Mouse (Mus musculus) CD4-positive, CD25-positive, alpha-beta regulatory T cell, adult 4 months (primary cell): ENCODE measurements around the gene D5Ertd579e. TPM values are rescaled to one million over a fixed set of nuclear protein-coding genes. Genes with fewer than 3 reads are reported as not detected.
"Not testable (repeated sequence)": the region's sequence is repeated elsewhere in the genome, so short reads cannot be mapped to it uniquely, and the experiment has no call there.

Experiments used
- ATAC-seq: one replicate; pipeline ENCODE4 v1.8.0; 2017
- polyA plus RNA-seq, 2 experiments: library from polyadenylated mRNA; unstranded; fragments of 100-300 nt; shearing (Covaris generic); gene quantifications; one replicate each; pipeline ENCODE4 v1.2.1; 2017

The D5Ertd579e gene
- polyA plus RNA-seq, 2 experiments from 2014 or later, result 32.6 to 34.7 TPM

- ATAC-seq, result peak; percentile 83
These were observed 15.8 kb downstream of the D5Ertd579e start for GRCm38 (mm10) chr5:36679918-36680598.

GRCm38 (mm10) chr5:36678799-36679198, 17.0 kb downstream of the D5Ertd579e start:
- ATAC-seq, result no peak

- ATAC-seq, result no peak
These were observed 17.9 kb downstream of the D5Ertd579e start for GRCm38 (mm10) chr5:36677907-36678306.

- no peak for ATAC-seq
These were observed 20.4 kb downstream of the D5Ertd579e start for GRCm38 (mm10) chr5:36675466-36675865.

- no peak for ATAC-seq
These were observed 21.0 kb downstream of the D5Ertd579e start for GRCm38 (mm10) chr5:36674658-36675433.

- peak; percentile 81 for ATAC-seq
These were observed 26.5 kb downstream of the D5Ertd579e start for GRCm38 (mm10) chr5:36669021-36670008.

GRCm38 (mm10) chr5:36668572-36668971, 27.3 kb downstream of the D5Ertd579e start:
- peak; percentile 28 for ATAC-seq

- ATAC-seq, result not testable (repeated sequence)
These were observed 27.8 kb downstream of the D5Ertd579e start for GRCm38 (mm10) chr5:36667986-36668385.

GRCm38 (mm10) chr5:36667165-36667564, 28.7 kb downstream of the D5Ertd579e start:
- no peak for ATAC-seq

GRCm38 (mm10) chr5:36666699-36667098, 29.1 kb downstream of the D5Ertd579e start:
- ATAC-seq, result not testable (repeated sequence)

- no peak for ATAC-seq
These were observed 32.5 kb downstream of the D5Ertd579e start for GRCm38 (mm10) chr5:36663329-36663728.

GRCm38 (mm10) chr5:36660977-36661760, 34.7 kb downstream of the D5Ertd579e start:
- ATAC-seq, result not testable (repeated sequence)

- no peak for ATAC-seq
These were observed 70.2 kb downstream of the D5Ertd579e start for GRCm38 (mm10) chr5:36625612-36626011.

- no peak for ATAC-seq
These were observed 72.2 kb downstream of the D5Ertd579e start for GRCm38 (mm10) chr5:36623670-36624069.

GRCm38 (mm10) chr5:36621058-36621449, 74.8 kb downstream of the D5Ertd579e start:
- ATAC-seq, result no peak

- no peak for ATAC-seq
These were observed 75.3 kb downstream of the D5Ertd579e start for GRCm38 (mm10) chr5:36620409-36621057.

- ATAC-seq, result no peak
These were observed 76.9 kb downstream of the D5Ertd579e start for GRCm38 (mm10) chr5:36618890-36619289.

GRCm38 (mm10) chr5:36618356-36618755, 77.5 kb downstream of the D5Ertd579e start:
- no peak for ATAC-seq

GRCm38 (mm10) chr5:36614124-36614523, 81.7 kb downstream of the D5Ertd579e start:
- no peak for ATAC-seq

- ATAC-seq, result no peak
These were observed 86.8 kb downstream of the D5Ertd579e start for GRCm38 (mm10) chr5:36608939-36609499.

GRCm38 (mm10) chr5:36603031-36603430, 92.8 kb downstream of the D5Ertd579e start:
- ATAC-seq, result peak; percentile 67
